Mouse (Mus musculus) intestine, embryonic 15.5 days (tissue): ENCODE data around the gene Atp1a4. TPM values are rescaled to one million over a fixed set of nuclear protein-coding genes. Genes with fewer than 3 reads are reported as not detected.

Experiments used
- ATAC-seq: fragments of 200-750 bp; cut with Nextera tagmentation; 2 replicates; pipeline ENCODE4 v1.8.0; 2017; ENCODE audit warnings: moderate TSS enrichment, moderate library complexity
- H3K27ac ChIP-seq: fragments of 300-500 bp; sonication (generic); 2 replicates; pipeline ENCODE4 v1.5.1; 2015; ENCODE audit warnings: mild to moderate bottlenecking, inconsistent platforms
- H3K27me3 ChIP-seq: fragments of 300-500 bp; sonication (generic); replicated peaks from 2 replicates; pipeline ENCODE4 v1.6.1; 2015; ENCODE audit warnings: inconsistent platforms
- H3K36me3 ChIP-seq: fragments of 300-500 bp; sonication (generic); 2 replicates; pipeline ENCODE4 v1.6.1; 2015; ENCODE audit warnings: inconsistent platforms
- H3K4me1 ChIP-seq: fragments of 300-500 bp; sonication (generic); replicated peaks from 2 replicates; pipeline ENCODE4 v1.6.1; 2015; ENCODE audit warnings: inconsistent platforms
- H3K4me2 ChIP-seq: fragments of 300-500 bp; sonication (generic); replicated peaks from 2 replicates; pipeline ENCODE4 v1.6.1; 2015; ENCODE audit warnings: mild to moderate bottlenecking, inconsistent platforms
- H3K4me3 ChIP-seq: fragments of 300-500 bp; sonication (generic); replicated peaks from 2 replicates; pipeline ENCODE4 v1.5.1; 2015; ENCODE audit warnings: inconsistent platforms
- H3K9ac ChIP-seq: fragments of 300-500 bp; sonication (generic); 2 replicates; pipeline ENCODE4 v1.6.1; 2015; ENCODE audit warnings: inconsistent platforms
- H3K9me3 ChIP-seq: fragments of 300-500 bp; sonication (generic); 2 replicates; pipeline ENCODE4 v1.6.1; 2016; ENCODE audit warnings: inconsistent platforms
- WGBS: fragments of 180-500 bp; shearing (Covaris S2); methylation state at CpG from one replicate; pipeline ENCODE4 v1.1.7; 2015; 5-methylcytosine and 5-hydroxymethylcytosine counted together
- polyA plus RNA-seq: library from polyadenylated mRNA; unstranded; fragments of >200 nt; fragmentation: Nextera tagmentation; extraction: Ambion mirVana; gene quantifications from 2 replicates; pipeline ENCODE4 v1.2.1, GENCODE M21; 2015

Atp1a4 gene
- polyA plus RNA-seq = not detected in 2 replicates

- 92% methylated on average over 6 of the region's 6 CpGs for WGBS
- H3K27ac ChIP-seq = no peak within 1 kb of the TSS
- ATAC-seq = no peak
- H3K4me3 ChIP-seq = no peak within 1 kb of the TSS
- H3K4me2 ChIP-seq = no peak within 1 kb of the TSS
- no peaks in the 10 kb centered on the region for H3K27me3 ChIP-seq
- H3K9me3 ChIP-seq = no peaks in the 10 kb centered on the region
- H3K9ac ChIP-seq = no peak within 1 kb of the TSS
- no peaks in the 10 kb centered on the region for H3K36me3 ChIP-seq
- no peaks in the 10 kb centered on the region for H3K4me1 ChIP-seq
These were observed at the start of gene Atp1a4 for GRCm38 (mm10) chr1:172258314-172258713. Gene Atp1a4 (minus strand): TSS chr1:172258414.

DNA sequence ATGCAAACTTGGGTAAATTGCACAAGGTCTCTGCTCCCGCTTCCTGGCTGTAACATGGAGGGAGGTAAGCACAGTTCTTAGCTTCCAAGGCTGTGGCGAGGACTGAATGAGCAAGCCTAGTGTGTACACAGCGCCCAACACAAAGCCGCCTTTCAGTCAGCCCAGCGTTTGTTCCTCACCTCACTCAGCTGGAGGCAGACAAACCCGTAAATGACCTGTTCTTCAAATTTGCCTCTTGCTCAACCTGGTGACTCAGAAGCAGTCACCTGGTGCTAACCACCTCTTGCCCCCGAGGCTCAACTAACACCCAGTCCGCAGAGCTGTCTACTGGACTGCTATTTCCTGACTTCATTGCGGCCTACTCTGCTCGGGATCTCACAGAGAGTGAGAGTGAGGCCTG is 49.7 kb upstream of the Atp1a4 start:
- Histone ChIP-seq H3K36me3 (no peaks in the 10 kb centered on the region), H3K4me2 (no peak overlapping the region), H3K4me1 (peaks cover 27% of the 10 kb centered on the region), H3K9ac (no peak overlapping the region), H3K4me3 (no peak overlapping the region), H3K9me3 (no peaks in the 10 kb centered on the region), H3K27ac (0 out of 2 replicates have a peak overlapping the region, but pooled peaks have one; percentile 17), H3K27me3 (no peaks in the 10 kb centered on the region)
- 53% methylated on average over 10 of the region's 10 CpGs for WGBS
- ATAC-seq = no peak

DNA sequence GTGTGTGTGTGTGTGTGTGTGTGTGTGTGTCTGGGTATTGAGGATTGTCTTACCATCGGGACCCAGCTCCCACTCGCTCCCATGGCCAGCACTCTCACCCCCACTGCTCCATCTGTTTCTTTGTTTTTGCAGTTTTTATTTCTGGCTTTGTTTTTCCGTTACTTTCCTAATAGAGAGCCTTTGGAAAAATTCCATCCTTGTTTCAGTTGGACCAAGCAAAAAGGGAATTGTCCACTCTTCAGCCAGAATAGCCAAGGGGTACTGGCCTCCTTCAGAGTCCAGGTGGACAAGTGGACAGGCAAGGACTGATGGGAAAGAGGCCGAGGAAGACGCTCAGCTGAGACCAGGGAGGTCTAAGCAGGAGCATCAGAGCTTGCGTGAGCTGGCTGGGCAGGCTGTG is 48.7 kb upstream of the Atp1a4 start:
- Histone ChIP-seq H3K27me3 (no peaks in the 10 kb centered on the region), H3K36me3 (no peaks in the 10 kb centered on the region), H3K27ac (no peak overlapping the region), H3K4me2 (no peak overlapping the region), H3K4me3 (no peak overlapping the region), H3K9ac (no peak overlapping the region), H3K4me1 (peaks cover 23% of the 10 kb centered on the region), H3K9me3 (no peaks in the 10 kb centered on the region)
- no peak for ATAC-seq
- WGBS = 86% methylated on average over 6 of the region's 6 CpGs

DNA sequence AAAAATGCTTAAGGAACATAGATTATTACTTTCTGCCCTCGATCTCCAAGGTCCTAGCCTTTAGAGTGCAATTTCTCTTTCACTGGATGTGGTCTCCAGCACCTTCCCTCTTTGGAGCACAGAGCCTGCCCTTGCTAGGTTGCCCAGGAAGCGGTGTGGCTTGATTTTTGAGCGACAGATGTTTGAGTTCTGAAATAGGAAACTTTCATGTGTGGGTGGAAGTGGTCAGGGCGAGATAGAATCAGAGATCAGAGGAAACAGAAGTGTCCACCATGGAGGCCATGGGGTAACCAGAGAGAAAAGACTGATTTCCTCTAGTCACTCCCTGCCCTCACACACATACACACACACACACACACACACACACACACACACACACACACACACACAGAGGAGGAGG is 48.0 kb upstream of the Atp1a4 start:
- Histone ChIP-seq H3K9ac (no peak overlapping the region), H3K27ac (no peak overlapping the region), H3K9me3 (no peaks in the 10 kb centered on the region), H3K36me3 (no peaks in the 10 kb centered on the region), H3K4me1 (peaks cover 20% of the 10 kb centered on the region), H3K4me3 (no peak overlapping the region), H3K27me3 (no peaks in the 10 kb centered on the region), H3K4me2 (no peak overlapping the region)
- no peak for ATAC-seq
- 80% methylated on average over 4 of the region's 4 CpGs for WGBS

GRCm38 (mm10) chr1:172305635-172306034 is 47.4 kb upstream of the Atp1a4 start:
- no peak overlapping the region for H3K4me2 ChIP-seq
- H3K27me3 ChIP-seq = no peaks in the 10 kb centered on the region
- H3K36me3 ChIP-seq = no peaks in the 10 kb centered on the region
- H3K4me1 ChIP-seq = peaks cover 16% of the 10 kb centered on the region; the same call in 1 of the 2 replicates
- H3K4me3 ChIP-seq = no peak overlapping the region
- 73% methylated on average over 3 of the region's 3 CpGs for WGBS
- no peak overlapping the region for H3K27ac ChIP-seq
- no peak overlapping the region for H3K9ac ChIP-seq
- no peaks in the 10 kb centered on the region for H3K9me3 ChIP-seq
- ATAC-seq = no peak

- H3K36me3 ChIP-seq = no peaks in the 10 kb centered on the region
- H3K27ac ChIP-seq = no peak overlapping the region
- H3K9ac ChIP-seq = no peak overlapping the region
- H3K4me2 ChIP-seq = no peak overlapping the region
- H3K4me1 ChIP-seq = peaks cover 11% of the 10 kb centered on the region; the same call in 1 of the 2 replicates
- H3K4me3 ChIP-seq = no peak overlapping the region
- 86% methylated on average over 2 of the region's 2 CpGs for WGBS
- H3K9me3 ChIP-seq = no peaks in the 10 kb centered on the region
- no peak for ATAC-seq
- no peaks in the 10 kb centered on the region for H3K27me3 ChIP-seq
These were observed 46.9 kb upstream of the Atp1a4 start for GRCm38 (mm10) chr1:172305153-172305552.

DNA sequence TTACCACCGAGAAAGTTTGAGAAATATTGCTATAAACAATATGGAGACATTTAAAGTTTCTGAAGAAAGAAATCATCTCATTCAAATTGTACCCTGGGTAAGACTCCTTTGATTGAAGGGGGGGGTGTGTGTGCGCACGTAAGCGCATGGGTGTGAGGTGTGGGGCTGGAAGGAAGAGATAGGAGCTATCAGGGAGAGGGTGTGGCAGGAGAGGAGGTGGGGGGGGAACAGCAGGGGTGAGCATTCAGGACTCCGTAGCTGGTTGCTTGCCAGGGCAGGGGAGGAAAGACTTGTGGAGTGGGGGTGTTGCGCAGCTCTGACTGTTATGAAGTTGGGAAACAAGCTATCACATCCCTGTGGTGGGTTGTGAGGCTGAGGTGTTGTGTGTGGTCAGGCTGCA is 46.2 kb upstream of the Atp1a4 start:
- Histone ChIP-seq H3K27ac (no peak overlapping the region), H3K4me2 (no peak overlapping the region), H3K4me3 (no peak overlapping the region), H3K9ac (no peak overlapping the region), H3K9me3 (no peaks in the 10 kb centered on the region), H3K27me3 (no peaks in the 10 kb centered on the region), H3K36me3 (no peaks in the 10 kb centered on the region), H3K4me1 (peaks cover 9% of the 10 kb centered on the region; the same call in 1 of the 2 replicates)
- no peak for ATAC-seq
- WGBS = 58% methylated on average over 6 of the region's 6 CpGs

DNA sequence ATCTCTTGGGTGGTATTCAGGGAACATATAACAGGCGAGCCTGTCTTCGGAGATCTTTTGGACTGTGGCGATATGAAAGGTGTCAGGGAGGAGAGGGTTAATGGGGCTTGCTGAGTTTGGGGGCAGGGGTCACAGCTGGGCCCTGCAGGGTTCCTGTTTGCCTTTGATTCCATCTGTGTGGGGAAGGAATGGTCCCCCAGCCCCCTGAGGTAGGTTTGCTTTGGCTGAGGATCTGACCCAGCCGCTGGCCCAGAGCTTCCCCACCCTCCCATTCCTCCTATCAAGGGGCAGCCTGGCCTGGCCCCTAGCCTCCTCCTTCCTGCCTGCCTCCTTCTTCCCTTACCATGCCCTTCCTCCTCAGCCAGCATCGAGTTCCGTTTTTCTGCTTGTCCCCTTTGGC is 44.6 kb upstream of the Atp1a4 start:
- no peak for ATAC-seq
- no peaks in the 10 kb centered on the region for H3K27me3 ChIP-seq
- no peaks in the 10 kb centered on the region for H3K9me3 ChIP-seq
- no peak overlapping the region for H3K27ac ChIP-seq
- H3K36me3 ChIP-seq = no peaks in the 10 kb centered on the region
- H3K4me3 ChIP-seq = no peak overlapping the region
- no peak overlapping the region for H3K9ac ChIP-seq
- WGBS = 33% methylated on average over 6 of the region's 6 CpGs
- no peak overlapping the region for H3K4me2 ChIP-seq
- H3K4me1 ChIP-seq = peaks cover 3% of the 10 kb centered on the region; the same call in 1 of the 2 replicates

- H3K9me3 ChIP-seq = no peaks in the 10 kb centered on the region
- ATAC-seq = no peak
- peaks cover 5% of the 10 kb centered on the region; the same call in 1 of the 2 replicates for H3K4me1 ChIP-seq
- no peak overlapping the region for H3K4me3 ChIP-seq
- no peaks in the 10 kb centered on the region for H3K27me3 ChIP-seq
- no peak overlapping the region for H3K9ac ChIP-seq
- H3K4me2 ChIP-seq = no peak overlapping the region
- WGBS = 68% methylated on average over 3 of the region's 3 CpGs
- H3K27ac ChIP-seq = no peak overlapping the region
- no peaks in the 10 kb centered on the region for H3K36me3 ChIP-seq
These were observed 44.1 kb upstream of the Atp1a4 start for GRCm38 (mm10) chr1:172302311-172302710.

GRCm38 (mm10) chr1:172301180-172301579 is 43.0 kb upstream of the Atp1a4 start:
- no peaks in the 10 kb centered on the region for H3K9me3 ChIP-seq
- 43% methylated on average over 12 of the region's 12 CpGs for WGBS
- peaks cover 13% of the 10 kb centered on the region for H3K4me1 ChIP-seq
- no peaks in the 10 kb centered on the region for H3K36me3 ChIP-seq
- peak; percentile 19; the same call in 1 of the 2 replicates for ATAC-seq
- H3K9ac ChIP-seq = no peak overlapping the region
- no peaks in the 10 kb centered on the region for H3K27me3 ChIP-seq
- H3K27ac ChIP-seq = no peak overlapping the region
- no peak overlapping the region for H3K4me2 ChIP-seq
- H3K4me3 ChIP-seq = no peak overlapping the region

- H3K4me3 ChIP-seq = no peak overlapping the region
- H3K4me2 ChIP-seq = no peak overlapping the region
- H3K4me1 ChIP-seq = peaks cover 20% of the 10 kb centered on the region
- H3K27me3 ChIP-seq = no peaks in the 10 kb centered on the region
- H3K9ac ChIP-seq = no peak overlapping the region
- WGBS = 67% methylated on average over 5 of the region's 5 CpGs
- no peaks in the 10 kb centered on the region for H3K36me3 ChIP-seq
- H3K27ac ChIP-seq = no peak overlapping the region
- no peaks in the 10 kb centered on the region for H3K9me3 ChIP-seq
- no peak for ATAC-seq
These were observed 42.0 kb upstream of the Atp1a4 start for GRCm38 (mm10) chr1:172300247-172300646.

- Histone ChIP-seq H3K4me1 (peaks cover 18% of the 10 kb centered on the region), H3K27ac (no peak overlapping the region), H3K9ac (no peak overlapping the region), H3K9me3 (no peaks in the 10 kb centered on the region), H3K36me3 (no peaks in the 10 kb centered on the region), H3K4me3 (no peak overlapping the region), H3K27me3 (no peaks in the 10 kb centered on the region), H3K4me2 (no peak overlapping the region)
- 73% methylated on average over 7 of the region's 7 CpGs for WGBS
- no peak for ATAC-seq
These were observed 41.3 kb upstream of the Atp1a4 start for GRCm38 (mm10) chr1:172299528-172299927.
